Mouse (Mus musculus) layer of hippocampus, postnatal 25 days (tissue): ENCODE results near the gene Adgrg1. TPM values are rescaled to one million over a fixed set of nuclear protein-coding genes. Genes with fewer than 3 reads are reported as not detected.

Experiments
- DNase-seq, 2 experiments: peaks; one replicate each; pipeline ENCODE4 v3.0.0; 2022; ENCODE audit warnings: mixed read lengths in 2 of 2, low spot score in 1 of 2; ENCODE audit errors: extremely low spot score in 1 of 2
- total RNA-seq, 2 experiments: library from RNA; stranded (reverse); gene quantifications; 2 replicates each; pipeline ENCODE4 v1.2.3; 2021

Gene Adgrg1
- total RNA-seq = 100 to 1,000 TPM; 101 to 103 TPM

DNA sequence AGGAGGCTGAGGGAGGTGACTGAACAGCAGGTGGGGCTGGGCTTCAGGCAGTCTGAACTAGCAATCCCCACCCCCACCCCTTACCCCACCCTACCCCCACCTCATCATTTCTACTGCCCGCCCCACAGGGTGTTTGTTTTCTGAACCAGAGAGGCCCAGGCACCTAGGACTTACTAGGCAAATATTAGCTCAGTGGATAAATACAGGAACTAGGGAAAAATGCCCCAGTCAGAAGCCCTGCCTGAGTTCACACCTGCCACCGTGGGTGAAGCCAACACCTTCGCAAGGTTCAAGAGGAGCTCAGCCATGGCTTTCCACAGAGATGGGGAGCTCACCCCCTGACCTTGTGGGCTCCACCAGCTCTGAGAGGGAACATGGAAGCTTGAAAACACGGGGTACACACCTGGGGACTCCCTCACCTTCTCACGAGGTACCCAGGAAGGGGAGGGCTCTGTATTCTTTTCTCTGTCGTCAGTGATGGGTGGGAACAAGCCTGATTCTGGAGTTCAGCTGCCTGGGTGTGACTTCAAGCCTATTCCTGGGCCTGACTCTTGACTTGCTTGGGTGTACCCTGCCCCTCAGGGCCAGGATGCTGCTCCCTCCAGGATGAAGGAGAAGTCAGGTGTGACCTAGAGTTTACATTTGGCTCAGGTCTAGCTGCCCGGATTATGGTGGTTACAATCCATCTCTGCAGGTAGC, at the start of gene Adgrg1:
Gene Adgrg1, plus strand, starts transcription at position 285 of the 699 bp plus-strand sequence.
- no peak for DNase-seq

DNA sequence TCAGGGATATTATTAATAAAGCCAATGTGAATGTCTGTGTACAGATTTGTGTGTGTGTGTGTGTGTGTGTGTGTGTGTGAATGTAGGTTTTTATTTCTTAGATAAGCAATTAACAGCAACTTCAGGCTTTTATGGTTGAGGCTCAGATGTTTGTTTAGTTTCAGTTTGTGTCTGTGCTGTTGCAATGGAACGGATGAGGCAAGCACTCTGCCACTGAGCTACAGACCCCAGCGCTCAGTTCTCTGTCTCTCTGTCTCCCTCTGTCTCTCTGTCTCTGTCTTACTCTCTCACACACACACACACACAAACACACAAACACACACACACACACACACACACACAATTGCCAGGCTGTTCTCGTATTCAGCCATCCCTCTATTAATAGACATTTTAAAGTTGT, 46.3 kb upstream of the Adgrg1 start:
- DNase-seq = no peak

DNA sequence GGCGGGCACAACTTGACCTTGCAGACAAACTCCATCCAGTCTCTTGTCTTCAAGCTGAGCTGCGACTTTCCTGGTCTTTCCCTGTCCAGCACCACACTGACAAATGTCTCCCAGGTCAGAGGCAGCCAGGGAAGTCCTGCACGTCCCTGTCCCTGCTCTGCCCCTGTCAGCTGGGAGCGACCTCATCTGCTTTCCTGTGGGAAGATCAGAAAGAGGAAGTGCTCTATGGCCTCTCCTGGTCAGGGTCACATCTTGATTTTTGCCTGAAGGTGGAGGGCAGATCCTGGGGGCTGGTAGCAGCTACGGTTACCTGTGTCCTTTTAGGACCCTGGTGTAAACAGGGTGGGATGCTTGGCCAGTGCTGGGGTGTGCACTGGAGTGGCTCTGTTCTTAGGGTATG, 40.6 kb upstream of the Adgrg1 start:
- no peak for DNase-seq

DNA sequence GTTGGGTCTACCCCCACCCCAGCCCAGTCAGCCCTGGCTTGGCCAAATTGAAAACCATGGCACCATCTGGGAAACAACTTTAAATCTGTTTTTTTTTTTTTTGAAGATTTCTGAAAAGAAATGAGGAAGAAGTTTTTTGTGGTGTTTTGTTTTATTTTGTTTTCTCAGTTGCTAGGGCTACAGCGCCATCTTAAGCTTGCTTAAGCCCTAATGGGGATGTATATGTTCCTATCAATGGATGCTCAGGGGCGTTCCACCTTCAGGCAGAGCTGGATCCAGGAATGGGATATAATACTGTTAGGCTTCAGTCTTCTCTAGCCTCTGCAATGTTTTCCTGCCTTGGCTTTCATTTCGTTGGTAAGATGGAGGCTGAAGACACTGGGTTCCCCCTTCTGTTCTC, 39.4 kb upstream of the Adgrg1 start:
- DNase-seq = no peak

DNA sequence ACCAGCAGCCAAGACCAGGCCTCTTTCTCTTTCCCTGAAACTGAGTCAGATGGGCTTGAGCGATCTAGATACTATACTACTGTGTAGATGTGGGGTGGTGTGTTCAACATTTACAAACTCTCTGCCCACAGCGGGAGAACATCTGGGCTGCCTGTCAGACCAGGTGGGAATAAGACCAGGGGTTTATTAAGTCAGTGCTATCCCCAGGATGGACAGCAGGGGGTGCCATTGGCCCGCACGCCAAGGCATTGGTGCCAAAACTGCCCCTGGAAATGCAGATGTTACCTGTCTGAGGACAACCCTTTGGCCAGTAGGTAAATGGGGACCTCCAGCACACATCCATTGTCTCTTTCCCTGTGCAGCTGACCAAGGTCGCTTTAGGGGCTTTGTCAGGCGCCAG, 32.0 kb upstream of the Adgrg1 start:
- peak; percentile 49 to 78 for DNase-seq

DNA sequence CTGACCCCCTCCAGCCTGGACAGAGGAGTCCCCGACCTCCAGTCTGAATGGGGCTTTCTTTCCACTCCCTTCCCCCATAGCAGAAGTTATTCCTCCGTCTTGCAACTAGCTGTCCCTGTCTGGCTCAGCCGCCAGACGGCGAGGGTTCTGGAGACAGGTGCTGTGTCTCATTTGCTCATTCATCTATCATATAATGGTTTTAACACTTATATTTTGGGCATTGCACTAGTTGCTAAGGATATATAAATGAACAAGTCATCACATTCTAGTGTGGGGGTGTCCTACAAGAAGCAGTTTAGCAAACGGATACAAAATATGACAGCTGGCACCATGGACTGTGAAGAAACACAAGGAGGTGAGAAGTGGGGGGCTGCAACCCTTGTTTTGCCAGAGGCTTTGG, 29.4 kb upstream of the Adgrg1 start:
- no peak for DNase-seq

DNA sequence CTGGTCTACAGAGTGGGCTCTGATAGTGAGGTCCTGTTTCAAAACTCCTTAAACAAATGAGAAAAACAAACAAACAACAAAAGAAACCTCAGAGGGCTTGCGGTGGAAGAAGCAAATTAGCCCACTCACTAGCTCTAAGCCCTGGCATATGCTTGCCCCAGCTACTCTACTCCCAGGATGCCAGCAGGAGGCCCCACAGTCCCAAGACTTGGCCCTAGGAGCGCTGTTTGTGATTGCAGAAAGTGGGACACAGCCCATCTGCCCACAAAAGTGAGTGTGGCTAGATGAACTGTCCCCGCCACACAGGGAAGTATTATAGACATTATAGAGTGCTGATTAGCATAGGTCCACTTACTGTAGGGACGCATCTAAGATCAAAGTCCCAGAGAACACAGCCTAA, 26.1 kb upstream of the Adgrg1 start:
- DNase-seq = no peak

DNA sequence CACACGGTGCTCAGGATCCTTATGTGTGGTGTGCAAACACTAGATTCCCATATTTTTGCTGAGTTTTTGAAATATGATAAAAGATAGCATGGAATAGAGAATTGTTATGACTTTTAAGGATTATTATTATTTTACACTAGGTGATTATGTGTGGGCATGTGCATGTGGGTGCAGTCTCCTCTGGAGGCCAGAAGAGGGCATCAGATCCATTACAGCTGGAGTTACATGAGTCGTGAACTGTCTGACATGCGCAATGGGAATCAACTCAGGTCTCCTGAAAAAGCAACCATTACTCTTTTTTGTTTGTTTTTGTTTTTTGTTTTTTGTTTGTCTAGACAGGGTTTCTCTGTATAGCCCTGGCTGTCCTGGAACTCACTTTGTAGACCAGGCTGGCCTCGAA, 25.5 kb upstream of the Adgrg1 start:
- no peak for DNase-seq

DNA sequence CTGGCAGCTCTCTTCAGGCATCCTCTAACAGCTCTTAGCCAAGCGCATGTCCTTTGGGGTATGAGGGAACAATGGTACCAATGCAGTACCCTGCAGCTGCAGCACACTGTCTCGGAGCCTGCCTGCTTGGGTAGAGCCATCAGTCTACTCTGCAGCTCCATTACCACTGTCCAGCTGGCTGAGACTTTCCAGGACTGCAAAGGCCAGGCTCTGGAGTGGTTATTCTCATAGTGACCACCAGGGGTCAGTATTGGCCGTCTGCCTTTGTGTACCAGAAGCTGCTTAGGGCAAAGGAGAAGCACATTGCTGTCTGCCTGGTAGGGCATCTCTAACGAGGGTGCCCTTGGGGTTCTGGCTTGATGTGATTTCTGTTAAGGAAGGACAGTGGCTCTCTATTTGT, 24.5 kb upstream of the Adgrg1 start:
- DNase-seq = peak; percentile 64 to 68

DNA sequence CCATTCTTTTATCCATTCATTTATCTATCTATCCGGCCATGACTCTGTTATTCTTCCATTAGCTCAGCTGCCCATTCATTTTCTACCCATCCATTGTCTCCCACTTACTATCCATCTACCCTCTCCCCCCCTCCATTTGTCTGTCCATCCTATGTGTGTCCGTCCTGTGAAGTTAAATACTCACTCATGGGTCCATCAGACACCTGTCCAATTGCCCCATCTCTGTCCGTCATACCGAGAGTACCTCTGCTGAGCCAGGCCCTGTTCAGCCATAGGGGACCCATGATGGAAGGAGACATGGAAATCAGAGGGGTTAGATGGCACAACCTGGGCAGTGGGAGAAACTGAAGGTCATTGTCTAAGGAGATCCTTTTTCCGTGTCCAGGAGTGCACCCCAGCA, 24.1 kb upstream of the Adgrg1 start:
- no peak for DNase-seq

DNA sequence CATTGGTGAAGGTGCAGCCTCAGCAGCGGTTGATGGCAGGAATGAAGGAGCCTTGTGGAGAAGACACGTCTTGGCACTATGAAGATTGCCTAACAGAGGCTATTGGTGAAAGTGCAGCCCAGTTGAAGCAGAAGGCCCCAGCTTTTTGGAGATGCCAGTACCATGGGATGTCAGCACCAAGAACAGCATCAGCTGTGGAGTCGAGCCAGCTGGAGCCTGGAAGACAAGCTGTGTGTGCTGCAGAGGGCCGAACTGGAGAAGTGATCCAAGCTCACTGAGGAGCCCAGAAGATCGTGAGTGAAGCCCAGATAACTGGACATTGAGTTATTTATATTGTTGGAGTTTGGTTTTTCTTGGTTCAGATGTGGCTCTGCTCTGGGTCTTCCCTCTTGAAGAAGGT, 22.5 kb upstream of the Adgrg1 start:
- no peak for DNase-seq

DNA sequence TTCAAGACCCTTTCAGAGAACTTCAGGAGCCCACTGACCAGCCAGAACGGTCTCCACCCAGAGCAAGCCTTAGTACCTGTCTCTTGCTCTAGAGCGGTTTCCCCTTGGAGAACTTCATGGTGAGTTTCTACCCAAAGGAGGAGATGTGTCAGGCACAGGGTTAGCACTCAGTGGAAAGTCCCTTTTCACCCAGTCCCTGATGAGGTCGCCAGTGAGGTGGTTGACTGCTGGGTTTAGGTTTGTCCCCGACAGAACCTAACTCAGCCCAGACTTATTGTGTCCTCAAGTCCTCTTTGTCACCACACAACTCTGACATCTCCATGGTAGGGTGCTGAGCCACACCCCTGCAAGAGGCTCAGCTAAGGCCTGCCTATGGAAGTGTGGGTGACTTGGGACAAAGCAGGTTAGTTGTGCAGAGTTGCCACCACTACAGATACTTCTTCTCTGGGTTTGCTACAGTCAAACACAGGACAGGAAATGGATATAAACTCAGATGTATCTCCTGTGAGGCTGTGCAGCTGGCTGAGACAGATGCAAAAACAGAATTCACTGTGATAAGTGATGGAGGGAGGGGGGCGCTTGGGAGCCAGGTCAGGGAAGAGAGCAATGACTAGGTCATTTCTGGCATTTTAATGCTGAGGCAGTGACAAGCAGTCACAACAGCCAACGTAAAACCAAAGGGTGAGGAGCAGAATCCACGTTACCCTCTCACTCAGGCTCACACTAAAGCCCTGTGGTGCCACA, 20.8 kb upstream of the Adgrg1 start:
- no peak for DNase-seq

DNA sequence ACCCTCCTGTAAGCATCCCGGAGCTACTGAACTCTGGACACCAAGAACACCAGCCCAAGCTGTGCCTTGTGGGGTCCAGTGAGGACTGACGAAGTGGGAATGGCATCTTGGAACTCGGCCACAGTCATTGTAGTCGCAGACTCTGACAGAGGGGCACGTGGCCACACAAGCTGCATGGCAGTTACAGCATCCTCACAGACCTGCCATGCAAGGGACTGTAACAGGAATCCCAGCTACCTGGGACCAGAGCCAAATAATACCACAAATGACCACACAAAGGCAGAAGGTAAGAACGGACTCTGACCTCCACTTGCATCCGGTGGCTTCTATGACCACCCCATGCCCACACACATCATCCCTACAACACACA, 20.2 kb upstream of the Adgrg1 start:
- no peak for DNase-seq

DNA sequence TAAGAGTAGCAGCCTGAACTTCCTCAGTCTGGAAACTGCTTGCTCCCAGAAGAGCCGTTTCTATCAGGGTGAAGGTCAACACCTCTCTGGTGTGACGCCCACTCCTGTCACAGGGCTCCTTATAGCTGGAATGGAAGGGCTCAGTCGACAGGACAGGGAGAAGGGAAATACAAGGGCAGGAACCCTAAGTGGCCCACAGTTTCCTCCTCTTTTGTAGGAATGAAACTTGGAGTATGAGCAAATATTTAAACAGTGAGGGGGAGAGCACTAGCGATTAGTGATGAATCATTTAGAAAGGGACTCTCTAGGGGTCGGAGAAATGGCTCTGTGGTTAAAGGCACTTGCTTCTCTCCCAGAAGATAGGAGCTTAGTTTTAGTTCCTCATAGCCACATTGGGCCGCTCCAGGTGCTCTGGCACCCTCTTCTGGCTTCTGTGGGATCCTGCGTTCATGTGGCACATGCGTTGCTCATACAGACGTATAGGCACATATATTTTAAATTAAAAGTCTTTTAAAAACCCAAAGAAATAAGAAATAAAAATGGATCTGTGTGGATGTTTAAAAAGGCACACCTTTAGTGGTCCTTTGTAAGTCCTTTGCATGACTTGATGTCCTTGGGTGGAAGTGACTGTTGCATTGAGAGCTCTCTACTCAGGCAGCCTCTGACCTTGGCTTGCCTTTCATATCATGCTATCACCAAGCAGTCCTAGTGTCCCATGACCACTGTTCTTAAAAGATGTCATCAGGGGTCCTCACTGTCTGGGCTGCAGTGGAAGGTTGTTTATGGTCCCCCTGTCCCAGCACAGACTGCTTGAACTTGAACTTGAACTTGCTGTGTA, 19.4 kb upstream of the Adgrg1 start:
- DNase-seq = no peak

DNA sequence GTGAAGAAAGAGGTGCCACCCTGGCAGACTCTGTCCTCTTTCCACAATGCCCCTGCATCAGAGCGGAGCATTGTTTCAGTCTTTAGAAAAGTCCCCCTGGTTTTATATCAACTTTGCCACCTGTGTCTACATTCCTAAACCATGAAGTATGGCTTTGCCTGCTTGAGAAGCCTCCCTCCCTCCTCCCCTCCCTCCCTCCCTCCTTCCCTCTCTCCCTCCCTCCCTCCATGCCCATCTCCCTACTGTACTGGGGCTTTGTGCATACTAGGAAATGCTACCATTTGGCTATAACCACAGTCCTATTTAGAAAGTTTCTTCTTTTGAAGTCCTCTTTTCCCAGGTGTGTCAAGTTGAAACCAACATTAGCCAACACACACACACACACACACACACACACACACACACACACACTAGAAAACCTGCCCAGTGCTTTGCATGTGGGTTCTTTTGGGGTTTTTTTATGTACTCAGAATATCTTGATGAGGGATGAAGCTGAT, 18.4 kb upstream of the Adgrg1 start:
- DNase-seq = no peak

DNA sequence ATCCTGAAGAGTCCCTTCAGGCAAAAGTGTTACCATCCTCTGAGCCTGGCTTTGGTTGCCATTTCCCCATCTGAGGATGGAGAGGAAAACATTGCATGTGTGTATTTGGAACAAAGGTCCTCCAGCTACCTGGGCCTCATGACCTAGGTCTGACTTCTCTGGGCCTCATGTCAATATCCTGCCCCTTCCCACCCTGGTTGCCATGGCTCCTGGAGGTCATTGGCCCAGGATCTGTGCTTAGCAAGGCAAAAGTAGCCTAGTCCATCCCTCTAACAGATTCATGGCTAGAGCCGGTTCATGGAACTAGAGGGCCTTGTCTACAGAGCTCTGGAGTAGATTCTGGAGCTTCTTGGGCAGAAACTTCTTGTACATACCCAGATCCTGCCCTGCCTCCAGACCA, 12.3 kb upstream of the Adgrg1 start:
- no peak for DNase-seq

DNA sequence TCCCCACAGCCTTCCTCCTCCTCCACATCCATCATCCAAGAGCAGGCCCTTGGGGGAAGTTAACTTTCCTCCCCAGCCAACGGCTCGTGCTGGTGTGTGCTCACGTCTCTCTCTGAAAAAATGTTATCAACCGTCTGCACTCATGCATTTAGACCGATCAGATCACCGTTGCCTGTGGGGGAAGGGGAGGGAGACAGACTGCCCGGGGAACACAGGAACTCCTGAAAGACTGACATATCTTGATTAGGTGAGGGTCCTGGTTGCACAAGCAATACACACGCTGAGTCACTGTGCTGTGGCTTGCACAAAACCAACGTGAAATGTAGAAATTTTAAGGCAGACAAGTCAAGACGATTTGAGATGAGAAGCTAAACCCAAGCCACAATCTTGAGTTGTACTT, 9.7 kb upstream of the Adgrg1 start:
- no peak for DNase-seq

DNA sequence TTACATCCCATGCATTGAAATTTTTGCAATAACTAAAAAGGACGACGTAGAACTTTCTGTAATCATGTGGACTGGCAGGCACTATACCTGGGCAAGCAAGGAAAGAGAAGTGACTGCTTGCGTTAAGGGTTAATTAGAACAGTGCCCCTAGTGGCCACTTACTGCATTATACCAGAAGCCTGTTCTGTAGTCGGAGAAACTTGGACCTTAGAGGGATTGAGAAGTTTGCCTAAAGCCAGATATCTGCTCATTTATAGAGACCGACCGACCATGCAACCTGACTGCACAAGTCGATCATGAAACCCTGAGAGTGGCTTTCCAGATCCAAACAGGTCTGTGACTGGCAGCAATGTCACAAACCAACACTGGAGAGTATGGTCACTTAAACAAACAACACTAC, 8.0 kb upstream of the Adgrg1 start:
- peak in 1 of 2 experiments; percentile 51 for DNase-seq

DNA sequence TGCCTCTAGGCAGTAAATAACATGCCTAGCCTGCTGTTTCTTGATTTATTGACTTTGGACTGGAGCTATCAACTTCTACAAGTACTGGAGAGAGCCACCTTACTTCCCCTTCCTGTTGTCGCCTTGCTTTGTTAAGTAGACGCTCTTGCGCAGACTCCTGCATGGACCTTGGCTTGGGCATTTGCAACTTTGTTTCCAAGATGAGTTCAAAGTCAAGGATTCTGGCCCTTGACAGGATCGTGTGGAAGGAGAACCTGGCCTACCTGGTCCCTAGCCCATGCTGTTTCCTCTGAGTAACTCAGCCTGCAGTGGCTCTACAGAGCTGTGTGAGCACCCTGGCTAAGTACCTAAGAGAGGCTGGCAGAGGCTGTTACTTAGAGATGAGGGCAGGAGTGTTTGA, 7.5 kb upstream of the Adgrg1 start:
- no peak for DNase-seq

DNA sequence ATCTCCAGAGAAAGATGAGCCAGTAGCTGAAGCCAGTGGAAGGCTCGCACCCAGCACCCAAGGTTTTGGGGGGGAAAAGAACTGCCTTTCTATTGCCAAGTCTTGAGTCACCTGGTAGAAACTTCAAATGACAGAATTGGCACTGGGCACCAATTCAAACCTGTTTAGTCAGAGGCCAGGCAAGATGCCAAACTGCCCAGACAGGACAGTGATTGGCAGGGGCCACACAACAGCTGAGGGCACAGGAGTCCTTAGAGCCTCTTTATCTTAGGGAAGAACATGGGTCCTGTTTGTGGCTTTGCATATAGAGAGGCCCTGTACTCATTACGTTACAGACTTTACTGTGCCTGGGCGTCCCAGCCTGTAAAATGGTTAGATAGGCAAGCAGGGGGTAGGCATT, 7.0 kb upstream of the Adgrg1 start:
- DNase-seq = no peak

DNA sequence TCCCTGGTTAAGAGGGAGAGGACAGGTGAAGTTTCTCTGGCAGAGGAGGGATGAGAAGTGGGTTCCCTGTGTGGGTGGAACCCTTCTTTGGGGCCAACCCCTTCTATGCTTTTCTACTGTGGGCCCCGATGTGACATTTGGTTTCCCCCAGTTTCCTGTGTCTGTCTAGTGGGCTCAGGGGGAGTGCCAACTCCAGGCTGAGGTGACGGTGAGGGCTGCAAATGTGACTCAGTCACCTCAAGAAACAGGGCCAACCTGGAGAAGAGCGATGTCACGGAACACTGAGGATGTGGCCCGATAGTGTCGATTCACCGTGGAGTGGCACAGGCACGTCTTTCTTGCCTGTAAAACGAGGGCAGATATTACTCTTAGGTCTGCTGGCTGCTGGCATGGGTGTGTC, 1.3 kb upstream of the Adgrg1 start:
- no peak for DNase-seq
